Mouse (Mus musculus) small intestine, adult 2 months (tissue): Measurements from ENCODE around the gene 1700028P14Rik.

Source experiments
- CTCF ChIP-seq: fragments of 200-500 bp; IDR thresholded peaks from 2 replicates; pipeline ENCODE4 v1.5.1; 2012; ENCODE audit warnings: low read depth, mild to moderate bottlenecking, control low read depth, inconsistent platforms, low read length, moderate library complexity, mixed read lengths; ENCODE audit not compliant: insufficient replicate concordance, insufficient read length; ENCODE audit errors: extremely low read depth
- POLR2A ChIP-seq: fragments of 200-500 bp; IDR thresholded peaks from 2 replicates; pipeline ENCODE4 v1.6.1; 2012; ENCODE audit warnings: low read depth, mild to moderate bottlenecking, control low read depth, inconsistent platforms, low read length, moderate library complexity

DNA sequence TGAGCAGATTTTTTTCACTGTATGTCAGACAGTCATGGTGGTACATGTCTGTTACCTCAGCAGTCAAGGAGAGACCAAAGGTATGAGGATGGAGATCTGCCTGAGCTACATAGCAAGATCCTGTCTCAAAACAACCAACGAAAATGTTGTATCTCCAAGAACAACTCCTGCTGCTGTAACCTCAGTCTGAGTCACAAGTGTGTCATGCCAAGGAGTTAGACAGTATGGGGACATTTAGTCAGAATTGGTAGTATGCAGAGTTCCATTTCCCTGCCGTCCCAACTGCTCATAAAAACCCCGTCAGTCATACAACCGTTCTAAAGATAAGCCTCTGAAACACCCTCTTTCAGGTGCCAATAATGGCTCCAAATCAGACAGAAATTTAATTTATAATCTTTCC is 130.8 kb downstream of the 1700028P14Rik start:
- no peak for TF ChIP-seq CTCF
- no peak for TF ChIP-seq POLR2A
